Mouse (Mus musculus) CH12F3 (cell line): ENCODE data around the gene Galnt4.

Experiments used
- in situ Hi-C: fragments of 300-500 bp; cut with MboI; formaldehyde crosslinking; loops from 2 replicates; pipeline ENCODE4 v1.14.3; 2020; ENCODE audit warnings: low sequenced_read_pairs

Galnt4 gene

GRCm38 (mm10) chr10:99113533-99113932 is 5.6 kb downstream of the Galnt4 start:
- in situ Hi-C loops = no loop called here

- in situ Hi-C loops = no loop called here
Observed at GRCm38 (mm10) chr10:99114295-99114694, 6.3 kb downstream of the Galnt4 start.

- in situ Hi-C loops = no loop called here
Observed at GRCm38 (mm10) chr10:99115471-99116236, 7.7 kb downstream of the Galnt4 start.

- in situ Hi-C loops = no loop called here
Observed at GRCm38 (mm10) chr10:99116237-99116632, 8.3 kb downstream of the Galnt4 start.

GRCm38 (mm10) chr10:99116650-99117615 is 9.0 kb downstream of the Galnt4 start:
- in situ Hi-C loops = no loop called here

GRCm38 (mm10) chr10:99117876-99118275 is 9.9 kb downstream of the Galnt4 start:
- in situ Hi-C loops = no loop called here

GRCm38 (mm10) chr10:99118697-99119096 is 10.7 kb downstream of the Galnt4 start:
- in situ Hi-C loops = no loop called here

GRCm38 (mm10) chr10:99119471-99119870 is 11.5 kb downstream of the Galnt4 start:
- in situ Hi-C loops = no loop called here

GRCm38 (mm10) chr10:99126225-99126624 is 18.3 kb downstream of the Galnt4 start, which contains the start of gene Phxr2:
Gene Phxr2 (minus strand): TSS chr10:99126325.
- in situ Hi-C loops = no loop called here

- in situ Hi-C loops = no loop called here
Observed at GRCm38 (mm10) chr10:99126954-99127353, 19.0 kb downstream of the Galnt4 start.

GRCm38 (mm10) chr10:99127691-99128261 is 19.8 kb downstream of the Galnt4 start:
- in situ Hi-C loops = no loop called here

GRCm38 (mm10) chr10:99130611-99131010 is 22.7 kb downstream of the Galnt4 start:
- in situ Hi-C loops = no loop called here

- in situ Hi-C loops = no loop called here
Observed at GRCm38 (mm10) chr10:99131298-99131697, 23.3 kb downstream of the Galnt4 start.

- in situ Hi-C loops = no loop called here
Observed at GRCm38 (mm10) chr10:99132189-99132588, 24.2 kb downstream of the Galnt4 start.

GRCm38 (mm10) chr10:99132595-99133272 is 24.8 kb downstream of the Galnt4 start:
- in situ Hi-C loops = no loop called here

GRCm38 (mm10) chr10:99133321-99133875 is 25.4 kb downstream of the Galnt4 start:
- in situ Hi-C loops = no loop called here

- in situ Hi-C loops = no loop called here
Observed at GRCm38 (mm10) chr10:99136337-99136736, 28.4 kb downstream of the Galnt4 start.

GRCm38 (mm10) chr10:99145611-99146010 is 37.7 kb downstream of the Galnt4 start:
- in situ Hi-C loops = no loop called here

GRCm38 (mm10) chr10:99146596-99146995 is 38.6 kb downstream of the Galnt4 start:
- in situ Hi-C loops = no loop called here

GRCm38 (mm10) chr10:99150016-99150415 is 42.1 kb downstream of the Galnt4 start:
- in situ Hi-C loops = no loop called here
